Mouse (Mus musculus) hindbrain, embryonic 14.5 days (tissue): ENCODE results near the gene 1700092M07Rik. TPM values are rescaled to one million over a fixed set of nuclear protein-coding genes. Genes with fewer than 3 reads are reported as not detected.

Experiments used
- ATAC-seq: fragments of 200-750 bp; cut with Nextera tagmentation; 2 replicates; pipeline ENCODE4 v1.8.0; 2017; ENCODE audit warnings: moderate number of reproducible peaks, mild to moderate bottlenecking, moderate TSS enrichment, moderate library complexity; ENCODE audit not compliant: low FRiP score
- DNase-seq: peaks from one replicate; pipeline ENCODE4 v3.0.0-alpha.2; 2015; ENCODE audit warnings: low spot score
- H3K27ac ChIP-seq: fragments of 300-500 bp; sonication (generic); 2 replicates; pipeline ENCODE4 v1.5.1; 2014; ENCODE audit warnings: mild to moderate bottlenecking, moderate library complexity
- H3K27me3 ChIP-seq: fragments of 300-500 bp; sonication (generic); 2 replicates; pipeline ENCODE4 v1.6.1; 2014; ENCODE audit warnings: mild to moderate bottlenecking, low read length, mixed read lengths; ENCODE audit not compliant: control insufficient read depth, insufficient read depth
- H3K36me3 ChIP-seq: fragments of 300-500 bp; sonication (generic); replicated peaks from 2 replicates; pipeline ENCODE4 v1.6.1; 2014; ENCODE audit not compliant: control insufficient read depth, insufficient read depth
- H3K4me1 ChIP-seq: fragments of 300-500 bp; sonication (generic); replicated peaks from 2 replicates; pipeline ENCODE4 v1.6.1; 2014; ENCODE audit warnings: antibody characterized with exemption, low read length, mixed read lengths; ENCODE audit not compliant: control insufficient read depth, insufficient read depth
- H3K4me2 ChIP-seq: fragments of 300-500 bp; sonication (generic); replicated peaks from 2 replicates; pipeline ENCODE4 v1.6.1; 2014; ENCODE audit warnings: mild to moderate bottlenecking, moderate library complexity
- H3K4me3 ChIP-seq: fragments of 300-500 bp; sonication (generic); replicated peaks from 2 replicates; pipeline ENCODE4 v1.5.1; 2014; ENCODE audit warnings: mild to moderate bottlenecking, low read length
- H3K9ac ChIP-seq: fragments of 300-500 bp; sonication (generic); 2 replicates; pipeline ENCODE4 v1.6.1; 2014
- H3K9me3 ChIP-seq: fragments of 300-500 bp; sonication (generic); 2 replicates; pipeline ENCODE4 v1.6.1; 2016; ENCODE audit warnings: low read length; ENCODE audit not compliant: control insufficient read depth
- WGBS: fragments of 180-500 bp; shearing (Covaris S2); extraction: QIAGEN DNeasy Blood & Tissue Kit; methylation state at CpG from one replicate; pipeline ENCODE4 v1.1.7; 2014; 5-methylcytosine and 5-hydroxymethylcytosine counted together
- polyA plus RNA-seq: library from polyadenylated mRNA; unstranded; fragments of >200 nt; fragmentation: Nextera tagmentation; extraction: Ambion mirVana; gene quantifications from 2 replicates; pipeline ENCODE4 v1.2.1, GENCODE M21; 2014

1700092M07Rik gene
- polyA plus RNA-seq, 1 experiment from 2014 or later = 0.84 TPM

DNA sequence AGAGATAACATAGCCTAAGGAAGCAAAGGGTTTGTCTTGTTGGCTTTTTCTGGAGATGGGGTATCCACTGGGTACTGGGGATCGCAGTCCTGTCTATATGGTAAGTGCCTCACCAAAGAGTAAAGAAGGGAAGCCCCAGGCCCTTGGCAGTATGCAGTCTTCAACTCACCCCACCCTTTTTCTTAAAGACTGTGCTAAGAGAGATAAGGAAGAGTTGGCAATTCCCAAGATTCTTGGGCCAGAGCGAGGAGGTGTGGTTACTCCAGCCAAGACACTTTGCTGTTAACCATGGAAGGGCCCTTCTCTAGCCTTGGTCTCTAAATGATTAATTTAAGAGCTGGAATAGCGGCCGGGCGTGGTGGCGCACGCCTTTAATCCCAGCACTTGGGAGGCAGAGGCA is 33.6 kb upstream of the 1700092M07Rik start:
- Histone ChIP-seq H3K36me3 (peaks cover 54% of the 10 kb centered on the region), H3K4me3 (no peak overlapping the region), H3K4me1 (peaks cover 18% of the 10 kb centered on the region; the same call in 1 of the 2 replicates), H3K27ac (no peak overlapping the region), H3K4me2 (no peak overlapping the region), H3K9me3 (no peaks in the 10 kb centered on the region), H3K27me3 (no peaks in the 10 kb centered on the region), H3K9ac (no peak overlapping the region)
- DNase-seq (no peak), ATAC-seq (no peak)
- WGBS = 97% methylated on average over 7 of the region's 7 CpGs

DNA sequence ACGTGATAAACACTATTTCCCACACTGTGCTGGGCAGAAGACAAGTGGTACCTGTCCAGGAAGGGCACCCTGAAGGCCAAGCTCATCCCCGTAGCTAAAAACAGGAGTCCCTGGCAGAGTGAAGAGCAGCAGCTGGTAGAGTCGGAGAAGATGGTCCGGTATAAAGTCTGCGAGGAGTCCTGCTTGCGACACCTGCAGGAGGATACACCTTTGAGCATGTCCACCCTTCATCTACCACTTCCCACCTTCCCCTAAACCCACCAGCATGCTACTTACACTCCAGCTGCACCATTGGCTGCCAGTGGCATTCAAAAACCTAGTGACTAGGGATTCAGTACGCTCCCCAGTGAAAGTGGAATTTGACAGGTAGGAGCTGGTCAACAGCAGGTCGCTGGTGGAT is 31.6 kb upstream of the 1700092M07Rik start:
- Histone ChIP-seq H3K9me3 (no peaks in the 10 kb centered on the region), H3K4me2 (no peak overlapping the region), H3K27ac (no peak overlapping the region), H3K9ac (no peak overlapping the region), H3K4me1 (peaks cover 27% of the 10 kb centered on the region), H3K36me3 (peaks cover 54% of the 10 kb centered on the region), H3K27me3 (no peaks in the 10 kb centered on the region), H3K4me3 (no peak overlapping the region)
- no peak for DNase-seq
- ATAC-seq = no peak
- 97% methylated on average over 8 of the region's 8 CpGs for WGBS

DNA sequence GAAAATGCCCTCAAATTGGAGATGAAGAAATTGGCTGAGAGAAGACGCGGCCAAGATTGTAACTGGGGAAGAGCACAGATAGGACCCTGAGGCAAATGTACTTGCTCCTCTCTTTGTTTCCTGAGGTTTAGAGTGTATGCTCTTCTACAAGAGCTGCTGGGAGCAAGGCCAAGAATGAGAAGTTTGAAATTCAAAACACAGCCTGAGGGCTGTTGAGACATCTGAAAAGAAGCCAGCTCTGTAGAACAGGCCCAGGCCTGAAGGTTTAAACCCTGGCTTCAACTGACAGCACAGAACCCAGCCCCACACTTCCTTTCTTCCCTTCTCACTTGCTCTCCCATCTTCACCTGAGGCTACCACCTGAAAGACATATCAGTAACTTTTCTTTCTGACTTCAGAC is 30.5 kb upstream of the 1700092M07Rik start:
- H3K4me2 ChIP-seq = no peak overlapping the region
- no peak overlapping the region for H3K9ac ChIP-seq
- no peaks in the 10 kb centered on the region for H3K27me3 ChIP-seq
- 79% methylated on average over 2 of the region's 2 CpGs for WGBS
- no peak overlapping the region for H3K4me3 ChIP-seq
- H3K9me3 ChIP-seq = no peaks in the 10 kb centered on the region
- peaks cover 32% of the 10 kb centered on the region for H3K4me1 ChIP-seq
- no peak overlapping the region for H3K27ac ChIP-seq
- DNase-seq = no peak
- H3K36me3 ChIP-seq = peaks cover 54% of the 10 kb centered on the region
- ATAC-seq = no peak

DNA sequence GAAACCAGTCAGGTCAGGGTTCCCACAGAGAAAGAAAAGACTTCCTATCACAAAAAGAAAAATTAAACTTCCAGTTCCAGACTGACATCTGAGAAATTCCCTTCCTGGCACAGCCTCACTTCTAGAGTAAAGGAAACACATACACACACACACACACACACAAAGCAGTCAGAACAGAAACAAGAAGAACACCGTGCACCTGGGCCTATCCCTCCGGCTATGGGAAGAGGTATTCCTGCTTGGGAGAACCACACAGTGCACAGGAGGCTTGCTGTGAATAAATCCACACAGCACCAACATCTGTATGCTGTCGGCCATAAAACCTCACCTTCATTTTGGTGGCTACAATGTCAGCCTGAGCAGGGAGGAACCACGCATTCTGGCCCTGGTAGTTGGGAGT is 29.0 kb upstream of the 1700092M07Rik start:
- peak overlapping the region; percentile 67; the same call in 1 of the 2 replicates for H3K9ac ChIP-seq
- no peaks in the 10 kb centered on the region for H3K9me3 ChIP-seq
- H3K36me3 ChIP-seq = peaks cover 52% of the 10 kb centered on the region
- 75% methylated on average over 4 of the region's 4 CpGs for WGBS
- no peak for DNase-seq
- H3K27me3 ChIP-seq = no peaks in the 10 kb centered on the region
- ATAC-seq = no peak
- H3K4me3 ChIP-seq = peak overlapping the region; percentile 68; the same call in 1 of the 2 replicates
- peak overlapping the region; percentile 60 for H3K4me2 ChIP-seq
- no peak overlapping the region for H3K27ac ChIP-seq
- peaks cover 32% of the 10 kb centered on the region for H3K4me1 ChIP-seq

DNA sequence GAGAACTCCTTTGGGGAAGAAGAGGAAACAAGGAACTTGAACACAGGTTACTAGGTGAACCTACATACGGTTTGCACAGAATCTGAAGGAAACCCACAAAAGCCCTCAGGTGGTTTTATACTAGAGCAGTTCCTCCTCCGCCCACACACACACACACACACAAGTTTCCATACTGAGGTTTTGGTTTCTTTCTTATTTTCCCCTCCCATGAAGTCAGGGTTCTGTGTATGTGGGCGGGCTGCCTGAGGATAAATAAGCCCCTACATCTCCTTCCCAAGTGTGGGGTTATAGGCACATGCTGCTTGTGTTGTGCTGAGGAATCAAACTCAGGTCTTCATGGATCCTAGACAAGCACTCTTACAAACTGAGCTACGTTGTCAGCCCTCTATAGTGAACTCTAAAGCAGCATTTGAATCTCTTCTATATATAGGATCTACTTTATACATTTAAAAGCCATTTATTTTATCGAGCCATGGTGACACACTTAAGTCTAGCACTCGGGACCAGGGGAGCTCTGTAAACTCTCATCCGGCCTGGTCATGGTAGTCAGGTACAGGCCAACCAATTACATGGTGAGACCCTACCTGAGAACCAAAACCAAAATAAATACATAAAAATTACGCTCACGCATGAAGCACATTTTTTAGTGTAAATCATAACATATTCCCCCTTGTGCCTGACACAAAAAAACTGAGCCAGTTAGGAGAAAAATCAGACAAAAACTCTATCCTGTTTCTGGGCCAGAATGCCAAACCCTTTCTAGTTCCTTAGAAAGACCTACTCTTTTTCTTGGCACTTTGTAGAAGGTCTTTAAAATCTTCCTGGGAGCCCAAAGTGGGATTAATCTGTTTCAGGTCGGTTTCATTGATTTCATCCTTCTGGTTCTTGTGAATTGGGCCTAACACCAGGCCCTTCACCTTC is 28.3 kb upstream of the 1700092M07Rik start:
- peak overlapping the region; percentile 60 for H3K4me2 ChIP-seq
- 68% methylated on average over 10 of the region's 10 CpGs for WGBS
- ATAC-seq = no peak
- H3K9ac ChIP-seq = peak overlapping the region; percentile 67
- peak overlapping the region; percentile 68 for H3K4me3 ChIP-seq
- H3K36me3 ChIP-seq = peaks cover 45% of the 10 kb centered on the region
- DNase-seq = no peak
- no peaks in the 10 kb centered on the region for H3K27me3 ChIP-seq
- H3K4me1 ChIP-seq = peaks cover 32% of the 10 kb centered on the region
- no peaks in the 10 kb centered on the region for H3K9me3 ChIP-seq
- peak overlapping the region; percentile 87 for H3K27ac ChIP-seq

DNA sequence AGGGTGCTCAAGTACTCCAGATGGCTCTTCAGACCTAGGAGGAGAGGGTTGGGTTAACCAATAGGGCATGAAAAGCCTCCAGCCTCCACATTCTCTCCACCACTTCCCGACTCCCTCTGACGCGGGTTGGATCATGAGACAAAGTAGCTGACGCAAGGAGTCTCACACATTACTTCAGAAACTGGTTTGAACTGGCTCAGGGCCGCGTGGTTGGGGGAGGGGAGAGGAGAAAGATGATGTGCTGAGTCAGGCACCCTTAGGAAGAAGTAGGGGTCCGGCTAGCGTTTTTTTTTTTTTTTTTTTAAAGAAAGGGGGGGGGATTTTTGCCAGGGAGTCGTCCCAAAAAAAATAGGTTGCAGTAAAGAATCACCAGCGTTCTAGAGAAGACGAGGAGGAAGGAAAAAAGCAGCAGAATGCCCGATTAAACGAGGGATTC is 27.6 kb upstream of the 1700092M07Rik start:
- Histone ChIP-seq H3K4me3 (peak overlapping the region; percentile 68), H3K4me2 (peak overlapping the region; percentile 60), H3K9ac (peak overlapping the region; percentile 67), H3K27ac (peak overlapping the region; percentile 87), H3K27me3 (no peaks in the 10 kb centered on the region), H3K36me3 (peaks cover 39% of the 10 kb centered on the region), H3K9me3 (no peaks in the 10 kb centered on the region), H3K4me1 (peaks cover 32% of the 10 kb centered on the region)
- DNase-seq = peak; percentile 79
- peak; percentile 71 for ATAC-seq
- under 1% methylated on average over 13 of the region's 13 CpGs for WGBS

DNA sequence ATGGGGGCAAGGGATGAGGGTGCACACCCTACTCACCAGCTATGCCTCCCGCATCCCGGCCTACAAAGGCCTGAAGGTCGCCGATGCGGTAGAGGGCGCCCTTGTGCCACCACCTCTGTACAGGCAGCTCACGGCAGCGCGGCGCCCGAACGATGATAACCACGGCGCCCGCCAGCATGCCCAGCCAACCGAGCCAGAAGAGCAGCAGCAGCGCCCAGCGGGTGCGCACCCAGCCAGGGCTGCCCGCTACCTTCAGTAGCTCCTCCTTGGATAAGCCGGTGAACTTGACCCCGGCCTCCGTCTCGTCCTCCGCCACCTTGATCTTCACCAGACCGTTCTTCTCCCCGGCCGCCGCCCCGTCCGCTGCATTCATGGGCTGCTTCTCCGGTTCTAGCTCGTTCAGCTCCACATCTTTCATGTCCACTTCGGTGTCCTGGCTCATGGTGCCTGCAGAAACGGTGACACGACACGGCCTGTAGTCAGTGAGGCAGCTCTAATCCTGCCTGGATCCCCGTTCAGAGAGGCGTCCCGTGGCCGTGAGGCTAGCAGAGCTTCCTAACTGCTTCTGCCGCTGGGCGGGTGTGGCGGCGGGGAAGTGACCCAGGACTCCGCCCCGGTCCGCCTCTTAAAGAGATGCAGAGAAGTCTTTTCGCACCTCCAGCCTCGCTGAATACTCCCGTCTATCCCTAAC is 27.1 kb upstream of the 1700092M07Rik start:
- H3K9me3 ChIP-seq = no peaks in the 10 kb centered on the region
- peak; percentile 78 for DNase-seq
- peak overlapping the region; percentile 87 for H3K27ac ChIP-seq
- 0% methylated on average over 51 of the region's 51 CpGs for WGBS
- peaks cover 32% of the 10 kb centered on the region for H3K4me1 ChIP-seq
- H3K27me3 ChIP-seq = no peaks in the 10 kb centered on the region
- peak overlapping the region; percentile 60 for H3K4me2 ChIP-seq
- H3K4me3 ChIP-seq = peak overlapping the region; percentile 68
- peaks cover 33% of the 10 kb centered on the region for H3K36me3 ChIP-seq
- H3K9ac ChIP-seq = peak overlapping the region; percentile 67
- peak; percentile 92 for ATAC-seq

DNA sequence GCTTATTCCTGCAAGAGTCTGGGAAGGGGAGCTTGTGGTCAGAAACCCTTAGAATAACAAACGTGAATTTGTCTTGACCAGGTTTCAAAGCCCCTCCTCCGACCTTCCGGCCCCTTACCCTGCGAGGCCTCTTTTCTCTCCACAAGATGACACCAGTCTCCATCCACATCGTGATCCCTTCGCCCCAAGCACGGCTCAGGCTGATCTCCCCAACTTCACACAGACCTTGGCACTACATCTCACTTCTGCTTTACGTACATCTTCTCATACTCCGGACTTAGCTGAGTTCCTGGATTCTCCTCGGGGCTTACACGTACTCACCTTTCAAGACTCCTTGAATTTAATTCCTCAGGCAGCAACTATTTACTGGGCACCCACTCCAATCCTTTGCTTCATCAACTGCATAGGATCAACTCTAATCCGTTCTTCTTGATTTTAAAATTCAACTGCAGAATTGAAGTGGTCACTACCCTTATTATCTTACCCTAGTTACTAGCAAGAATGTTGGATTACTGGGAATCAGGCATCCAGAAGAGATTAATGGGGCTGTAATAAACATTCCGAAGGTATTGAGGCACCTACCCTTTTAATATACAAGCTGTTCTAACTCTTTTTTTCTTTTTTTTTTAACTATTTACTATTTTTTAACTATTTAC is 26.4 kb upstream of the 1700092M07Rik start:
- no peaks in the 10 kb centered on the region for H3K9me3 ChIP-seq
- WGBS = 8% methylated on average over 13 of the region's 13 CpGs
- peak overlapping the region; percentile 68 for H3K4me3 ChIP-seq
- H3K36me3 ChIP-seq = peaks cover 26% of the 10 kb centered on the region
- peak overlapping the region; percentile 60 for H3K4me2 ChIP-seq
- H3K4me1 ChIP-seq = peaks cover 32% of the 10 kb centered on the region
- peak overlapping the region; percentile 67 for H3K9ac ChIP-seq
- peak overlapping the region; percentile 87 for H3K27ac ChIP-seq
- no peak for DNase-seq
- peak; percentile 7; the same call in 1 of the 2 replicates for ATAC-seq
- H3K27me3 ChIP-seq = no peaks in the 10 kb centered on the region
